Mouse (Mus musculus) heart, embryonic 11.5 days (tissue): Measurements from ENCODE around the gene Olfr111. TPM values are rescaled to one million over a fixed set of nuclear protein-coding genes. Genes with fewer than 3 reads are reported as not detected.
"Not testable (repeated sequence)": the region's sequence is repeated elsewhere in the genome, so short reads cannot be mapped to it uniquely, and the experiment has no call there.

Source experiments
- ATAC-seq: fragments of 200-750 bp; cut with Nextera tagmentation; replicated peaks from 2 replicates; pipeline ENCODE4 v1.8.0; 2017; ENCODE audit warnings: moderate library complexity; ENCODE audit not compliant: insufficient number of reproducible peaks, low FRiP score, low TSS enrichment
- H3K27ac ChIP-seq: fragments of 300-500 bp; sonication (generic); 2 replicates; pipeline ENCODE4 v1.5.1; 2014; ENCODE audit warnings: mild to moderate bottlenecking, low read depth, low read length
- H3K27me3 ChIP-seq: fragments of 300-500 bp; sonication (generic); 2 replicates; pipeline ENCODE4 v1.6.1; 2014; ENCODE audit warnings: mild to moderate bottlenecking, low read length, mixed read lengths; ENCODE audit not compliant: control insufficient read depth, insufficient read depth
- H3K36me3 ChIP-seq: fragments of 300-500 bp; sonication (generic); 2 replicates; pipeline ENCODE4 v1.6.1; 2014; ENCODE audit warnings: mild to moderate bottlenecking, low read length, moderate library complexity, mixed read lengths; ENCODE audit not compliant: control insufficient read depth, insufficient read depth
- H3K4me1 ChIP-seq: fragments of 300-500 bp; sonication (generic); 2 replicates; pipeline ENCODE4 v1.6.1; 2014; ENCODE audit warnings: low read length; ENCODE audit not compliant: control insufficient read depth, insufficient read depth
- H3K4me2 ChIP-seq: fragments of 300-500 bp; sonication (generic); 2 replicates; pipeline ENCODE4 v1.6.1; 2014; ENCODE audit warnings: mild to moderate bottlenecking, moderate library complexity
- H3K4me3 ChIP-seq: fragments of 300-500 bp; sonication (generic); 2 replicates; pipeline ENCODE4 v1.5.1; 2014; ENCODE audit warnings: low read depth, low read length
- H3K9ac ChIP-seq: fragments of 300-500 bp; sonication (generic); 2 replicates; pipeline ENCODE4 v1.6.1; 2014; ENCODE audit warnings: mild to moderate bottlenecking, low read depth, low read length, moderate library complexity
- H3K9me3 ChIP-seq: fragments of 300-500 bp; sonication (generic); replicated peaks from 2 replicates; pipeline ENCODE4 v1.6.1; 2016; ENCODE audit warnings: low read length; ENCODE audit not compliant: control insufficient read depth
- WGBS: fragments of 180-500 bp; shearing (Covaris S2); extraction: QIAGEN DNeasy Blood & Tissue Kit; methylation state at CpG from one replicate; pipeline ENCODE4 v1.1.7; 2014; ENCODE audit not compliant: insufficient replicate concordance; 5-methylcytosine and 5-hydroxymethylcytosine counted together
- polyA plus RNA-seq: library from polyadenylated mRNA; unstranded; fragments of >200 nt; fragmentation: Nextera tagmentation; extraction: Ambion mirVana; gene quantifications from 2 replicates; pipeline ENCODE4 v1.2.1, GENCODE M21; 2014

Olfr111 gene
- polyA plus RNA-seq, result not detected in 2 replicates

GRCm38 (mm10) chr17:37507730-37508129 lies at the start of gene Olfr111:
Gene Olfr111, plus strand, starts transcription at chr17:37508030.
- no peaks in the 10 kb centered on the region for H3K27me3 ChIP-seq
- ATAC-seq, result no peak
- no peak within 1 kb of the TSS for H3K4me3 ChIP-seq
- H3K36me3 ChIP-seq, result no peaks in the 10 kb centered on the region
- H3K4me1 ChIP-seq, result no peaks in the 10 kb centered on the region
- H3K9me3 ChIP-seq, result no peaks in the 10 kb centered on the region
- no peak within 1 kb of the TSS for H3K27ac ChIP-seq
- no peak within 1 kb of the TSS for H3K9ac ChIP-seq
- WGBS, result 77% methylated on average over 4 of the region's 4 CpGs
- H3K4me2 ChIP-seq, result no peak within 1 kb of the TSS

- Histone ChIP-seq H3K4me1 (no peaks in the 10 kb centered on the region), H3K27ac (no peak within 1 kb of the TSS), H3K4me3 (no peak within 1 kb of the TSS), H3K4me2 (no peak within 1 kb of the TSS), H3K9me3 (no peaks in the 10 kb centered on the region), H3K27me3 (no peaks in the 10 kb centered on the region), H3K9ac (no peak within 1 kb of the TSS), H3K36me3 (no peaks in the 10 kb centered on the region)
- WGBS, result 82% methylated on average over 1 of the region's 1 CpGs
- no peak for ATAC-seq
Observed at GRCm38 (mm10) chr17:37458616-37459015, 49.2 kb upstream of the Olfr111 start, which contains the start of gene Olfr109. Gene Olfr109, plus strand, starts transcription at chr17:37458916.

GRCm38 (mm10) chr17:37483452-37483851 lies 24.4 kb upstream of the Olfr111 start, which contains the start of gene H2-M2:
Gene H2-M2, minus strand, starts transcription at chr17:37483552.
- Histone ChIP-seq H3K4me3 (no peak within 1 kb of the TSS), H3K4me2 (no peak within 1 kb of the TSS), H3K4me1 (no peaks in the 10 kb centered on the region), H3K27ac (no peak within 1 kb of the TSS), H3K27me3 (no peaks in the 10 kb centered on the region), H3K9ac (no peak within 1 kb of the TSS), H3K36me3 (no peaks in the 10 kb centered on the region), H3K9me3 (no peaks in the 10 kb centered on the region)
- 58% methylated on average over 2 of the region's 2 CpGs for WGBS
- ATAC-seq, result no peak

GRCm38 (mm10) chr17:37491930-37492518 lies 15.8 kb upstream of the Olfr111 start, which contains the start of gene Olfr110:
Gene Olfr110, plus strand, starts transcription at chr17:37492468.
- no peaks in the 10 kb centered on the region for H3K27me3 ChIP-seq
- no peaks in the 10 kb centered on the region for H3K4me1 ChIP-seq
- no peaks in the 10 kb centered on the region for H3K36me3 ChIP-seq
- WGBS, result 41% methylated on average over 1 of the region's 1 CpGs
- no peak within 1 kb of the TSS for H3K4me3 ChIP-seq
- H3K27ac ChIP-seq, result no peak within 1 kb of the TSS
- no peak within 1 kb of the TSS for H3K9ac ChIP-seq
- H3K4me2 ChIP-seq, result no peak within 1 kb of the TSS
- no peaks in the 10 kb centered on the region for H3K9me3 ChIP-seq
- no peak for ATAC-seq

- not testable (repeated sequence) for H3K4me3 ChIP-seq, H3K27ac ChIP-seq, H3K9me3 ChIP-seq, H3K4me1 ChIP-seq, H3K9ac ChIP-seq, H3K27me3 ChIP-seq, H3K36me3 ChIP-seq, ATAC-seq, H3K4me2 ChIP-seq
Observed at GRCm38 (mm10) chr17:37524612-37525011, 16.8 kb downstream of the Olfr111 start.

- H3K4me3 ChIP-seq, H3K27ac ChIP-seq, H3K9ac ChIP-seq, H3K4me1 ChIP-seq, ATAC-seq, H3K36me3 ChIP-seq, H3K27me3 ChIP-seq, H3K4me2 ChIP-seq, H3K9me3 ChIP-seq: not testable (repeated sequence)
- 45% methylated on average over 1 of the region's 1 CpGs for WGBS
Observed at GRCm38 (mm10) chr17:37525427-37525826, 17.6 kb downstream of the Olfr111 start.

- Histone ChIP-seq H3K4me2 (no peak overlapping the region), H3K4me3 (no peak overlapping the region), H3K9me3 (no peaks in the 10 kb centered on the region), H3K9ac (no peak overlapping the region), H3K36me3 (no peaks in the 10 kb centered on the region), H3K27ac (no peak overlapping the region), H3K27me3 (no peaks in the 10 kb centered on the region), H3K4me1 (no peaks in the 10 kb centered on the region)
- no peak for ATAC-seq
Observed at GRCm38 (mm10) chr17:37535173-37535572, 27.3 kb downstream of the Olfr111 start.

- 23% methylated on average over 1 of the region's 1 CpGs for WGBS
- H3K27ac ChIP-seq, H3K9me3 ChIP-seq: not testable (repeated sequence)
Observed at GRCm38 (mm10) chr17:37538416-37538815, 30.6 kb downstream of the Olfr111 start.

GRCm38 (mm10) chr17:37541454-37542119 lies 33.8 kb downstream of the Olfr111 start:
- no peak overlapping the region for H3K4me3 ChIP-seq
- H3K9me3 ChIP-seq, result no peaks in the 10 kb centered on the region
- no peak for ATAC-seq
- H3K27ac ChIP-seq, result no peak overlapping the region
- H3K4me2 ChIP-seq, result no peak overlapping the region
- H3K9ac ChIP-seq, result no peak overlapping the region
- no peaks in the 10 kb centered on the region for H3K4me1 ChIP-seq
- no peaks in the 10 kb centered on the region for H3K36me3 ChIP-seq
- 74% methylated on average over 4 of the region's 4 CpGs for WGBS
- no peaks in the 10 kb centered on the region for H3K27me3 ChIP-seq

More at GRCm38 (mm10) chr17:37538416-37538815, 30.6 kb downstream of the Olfr111 start:
- not testable (repeated sequence) for H3K4me1 ChIP-seq, H3K36me3 ChIP-seq, H3K27me3 ChIP-seq, ATAC-seq, H3K4me3 ChIP-seq, H3K9ac ChIP-seq, H3K4me2 ChIP-seq
